ENCODE assay signal across 8 mouse cellular contexts in the genomic region with DNA sequence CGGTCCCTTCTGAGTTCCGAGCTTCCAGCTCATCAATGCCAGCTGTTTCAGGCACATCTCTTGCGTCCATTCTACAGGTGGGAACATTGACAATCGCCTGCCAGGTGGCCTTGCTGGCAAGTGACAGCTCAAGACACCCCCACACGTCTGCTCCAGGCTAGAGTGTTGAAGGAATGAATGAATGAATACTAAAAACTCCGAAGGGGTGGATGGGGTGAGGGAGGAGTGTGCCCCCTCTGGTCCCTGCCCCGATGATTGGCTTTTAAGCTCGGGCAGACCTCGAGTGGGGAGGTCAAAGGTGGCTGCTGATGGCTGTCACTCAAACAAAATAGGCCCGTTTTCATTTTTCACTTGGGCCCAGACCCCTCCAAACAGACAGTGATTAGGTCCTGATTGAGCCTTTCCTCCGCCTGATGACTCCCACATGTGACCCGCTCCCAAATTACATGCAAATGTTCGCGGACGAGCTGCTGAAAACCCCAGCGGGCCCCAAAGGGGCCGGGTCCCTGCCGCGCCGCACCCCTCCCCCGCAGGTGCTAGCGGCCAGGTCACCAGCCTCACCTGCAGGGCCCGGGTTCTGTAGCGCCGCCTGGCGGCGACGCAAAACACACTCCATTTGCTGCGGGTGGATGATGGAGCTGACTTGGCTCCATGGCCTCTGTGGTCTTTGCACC.
DNase-seq lines count a peak whose midpoint lies in the region; ATAC-seq lines count a peak whose summit lies in the region.

No protein-coding gene starts in this region.

- H3K27ac ChIP-seq in midbrain, embryonic 11.5 days (ENCODE audit: low read depth, low read length), result no peak overlapping the region

- H3K9ac ChIP-seq in midbrain, embryonic 11.5 days (ENCODE audit: low read length), result no peak overlapping the region

- no peak overlapping the region for H3K4me3 ChIP-seq in midbrain, embryonic 11.5 days (ENCODE audit: low read depth, low read length)

- 3% methylated on average over 29 of the region's 29 CpGs for WGBS in midbrain, embryonic 11.5 days

- H3K9me3 ChIP-seq in midbrain, embryonic 11.5 days (ENCODE audit: control insufficient read depth, low read length), result no peaks in the 10 kb centered on the region

- DNase-seq in urinary bladder, adult 2 months (ENCODE audit: low spot score), result peak; percentile 32
- DNase-seq in urinary bladder, postnatal 10 days (ENCODE audit: low spot score), result no peak
- DNase-seq in embryo, embryonic 10 days (ENCODE audit: low spot score), result peak; percentile 59
- DNase-seq in heart, postnatal 14 days, result peak; percentile 34 to 39
- DNase-seq in kidney, postnatal 4 days, result peak; percentile 65 to 72
- peak; percentile 93 for DNase-seq in midbrain, embryonic 11.5 days (ENCODE audit: low spot score, missing footprints)
- peak; percentile 59 for DNase-seq in thymus, postnatal 14 days

- H3K27me3 ChIP-seq in midbrain, embryonic 11.5 days (ENCODE audit: control insufficient read depth, insufficient read depth, low read length), result peaks cover 53% of the 10 kb centered on the region

- H3K36me3 ChIP-seq in midbrain, embryonic 11.5 days (ENCODE audit: control insufficient read depth, insufficient read depth, low read length), result no peaks in the 10 kb centered on the region

- no peak overlapping the region for H3K4me2 ChIP-seq in midbrain, embryonic 11.5 days

- ATAC-seq in midbrain, embryonic 11.5 days (ENCODE audit: low FRiP score), result peak; percentile 34; the same call in 1 of the 2 replicates
- no peak; the same call in 1 of the 2 replicates for ATAC-seq in granulocyte monocyte progenitor cell, adult 5-6 weeks (replicated peaks; ENCODE audit: poor library complexity, severe bottlenecking)

- intact Hi-C loops in heart, postnatal 14 days (cut with DNase I), result loop anchor here (5.0 kb wide), 1 partner anchor 75 kb away; no protein-coding TSS in a partner anchor

- H3K4me1 ChIP-seq in midbrain, embryonic 11.5 days (ENCODE audit: control insufficient read depth, insufficient read depth, low read length), result peaks cover 5% of the 10 kb centered on the region; the same call in 1 of the 2 replicates
